Mouse (Mus musculus) olfactory bulb, adult 2 months (tissue): ENCODE measurements around the gene Tmtc1.

Experiments
- CTCF ChIP-seq: fragments of 200-500 bp; IDR thresholded peaks from 2 replicates; pipeline ENCODE4 v1.5.1; 2012; ENCODE audit warnings: low read depth, mild to moderate bottlenecking, low read length, moderate library complexity; ENCODE audit not compliant: insufficient read depth
- POLR2A ChIP-seq: fragments of 200-500 bp; IDR thresholded peaks from 2 replicates; pipeline ENCODE4 v1.6.1; 2012; ENCODE audit warnings: mild to moderate bottlenecking, low read depth, low read length, moderate library complexity; ENCODE audit not compliant: insufficient read depth

DNA sequence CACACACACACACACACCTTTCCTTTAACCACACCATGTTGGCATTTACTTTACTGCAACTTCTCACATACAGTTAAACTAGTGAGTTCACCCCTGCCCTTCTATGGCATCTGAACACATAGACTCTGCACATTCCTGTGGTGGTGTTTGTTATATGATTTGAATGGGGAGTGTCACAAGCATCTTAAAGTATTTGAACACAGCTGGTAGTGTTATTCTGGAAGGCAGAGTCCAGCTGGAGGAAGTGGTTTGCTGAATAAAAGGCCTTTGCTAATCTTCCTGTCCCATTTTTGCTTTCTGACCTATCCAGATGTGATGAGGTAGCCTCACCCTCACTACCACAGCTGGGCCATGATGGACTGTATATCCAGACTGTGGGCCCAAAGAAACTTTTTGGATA is 125.5 kb downstream of the Tmtc1 start:
- TF ChIP-seq POLR2A (no peak), CTCF (no peak)
